26 mouse cellular contexts compared by ENCODE assay signal in the genomic region with DNA sequence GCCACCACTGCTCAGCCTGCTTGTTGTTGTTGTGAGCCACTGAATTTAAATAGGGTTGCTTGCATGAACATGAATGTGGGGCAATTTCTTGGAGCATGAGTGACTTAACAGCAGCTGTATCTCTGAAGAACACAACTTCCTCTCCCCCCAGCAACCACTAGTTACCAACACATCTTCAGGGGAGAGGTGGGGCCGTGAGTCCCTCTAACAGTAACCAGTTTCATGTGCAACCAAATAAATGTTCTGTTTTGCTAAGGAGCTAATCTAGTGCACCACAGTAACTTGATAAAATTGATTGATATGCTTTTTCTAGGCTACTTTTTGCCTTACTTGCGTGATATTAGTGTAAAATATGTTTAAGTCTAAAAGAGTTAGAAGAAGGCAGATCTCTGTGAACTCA. TPM values are rescaled to one million over a fixed set of nuclear protein-coding genes. Genes with fewer than 3 reads are reported as not detected.
A peak's percentile ranks its signal among the peaks of the same experiment; 100 is the strongest.
DNase-seq lines count a peak whose midpoint lies in the region; ATAC-seq and TF ChIP-seq lines count a peak whose summit lies in the region.
"Had no signal": no experiment of that assay in that cellular context is flagged by ENCODE, and none has a peak within 500 bp of the region (broad histone marks: within the 10 kb centered on the region; RNA-seq: fewer than 3 reads in every experiment).

No protein-coding gene starts in this region.

- no peaks in the 10 kb centered on the region for H3K9me3 ChIP-seq in G1E (replicated peaks)
- H3K9me3 ChIP-seq: embryonic facial prominence, embryonic 13.5 days; forebrain, embryonic 12.5 days; heart, embryonic 15.5 days; hindbrain, embryonic 13.5 days had no signal

- no peaks in the 10 kb centered on the region for H3K27me3 ChIP-seq in thymus, adult 2 months (ENCODE audit: control insufficient read depth, insufficient read depth, low read length)
- no peaks in the 10 kb centered on the region for H3K27me3 ChIP-seq in G1E (ENCODE audit: insufficient read depth, low read length)
- H3K27me3 ChIP-seq: CH12.LX; embryonic facial prominence, embryonic 13.5 days; forebrain, embryonic 12.5 days; heart, embryonic 15.5 days; hindbrain, embryonic 13.5 days had no signal

- peak; percentile 90 for ATAC-seq in G1E (ENCODE audit: extremely low read depth, insufficient number of reproducible peaks, low FRiP score, poor library complexity, severe bottlenecking)
- ATAC-seq in granulocyte monocyte progenitor cell, adult 5-6 weeks (replicated peaks; ENCODE audit: poor library complexity, severe bottlenecking), result peak; percentile 37; the same call in 1 of the 2 replicates
- ATAC-seq: activated CD4-positive, CD25-positive, alpha-beta regulatory T cell, adult 4 months; forebrain, embryonic 16.5 days; hindbrain, postnatal 0 days had no signal

- DNase-seq in thymus, adult 2 months, result no peak
- DNase-seq in thymus, postnatal 25 days, result no peak
- no peak for DNase-seq in G1E (ENCODE audit: low spot score)
- DNase-seq in c-Kit-positive CD71-positive TER-119-positive erythroid progenitor cells, embryonic 14.5 days (ENCODE audit: low spot score), result no peak
- DNase-seq in left cerebral cortex, adult 18-20 months (ENCODE audit: low spot score in 2 of 2), result no peak
- DNase-seq in T-cell, adult 2 months (ENCODE audit: low spot score), result no peak
- DNase-seq: adrenal gland, adult 2 months; adrenal gland, postnatal 25 days; cerebellum, adult 2 months; cerebellum, postnatal 14 days; gastrocnemius, postnatal 10 days; heart, adult 2 months; heart, postnatal 14 days had no signal

- no peak for TF ChIP-seq CTCF in thymus, adult 2 months (IDR thresholded peaks at IDR 0.05; ENCODE audit: borderline replicate concordance, control insufficient read depth, extremely low read depth, insufficient read depth, low read length, poor library complexity)
- TF ChIP-seq CTCF in G1E (IDR thresholded peaks at IDR 0.05; ENCODE audit: low read depth, low read length), result no peak

- no peaks in the 10 kb centered on the region for H3K4me1 ChIP-seq in thymus, adult 2 months (replicated peaks; ENCODE audit: control insufficient read depth, insufficient read depth, low read length)
- peaks cover 9% of the 10 kb centered on the region for H3K4me1 ChIP-seq in G1E (ENCODE audit: insufficient read depth, low read depth, low read length)
- H3K4me1 ChIP-seq: embryonic facial prominence, embryonic 13.5 days; forebrain, embryonic 12.5 days; heart, embryonic 15.5 days; hindbrain, embryonic 13.5 days had no signal

- WGBS in thymus, adult 2 months, result 78% methylated on average over 2 of the region's 2 CpGs

- H3K27ac ChIP-seq in thymus, adult 2 months (ENCODE audit: control insufficient read depth, insufficient read depth, low read length), result peak overlapping the region; percentile 68; the same call in 1 of the 2 replicates
- H3K27ac ChIP-seq: embryonic facial prominence, embryonic 13.5 days; forebrain, embryonic 12.5 days; heart, adult 2 months; heart, embryonic 15.5 days; hindbrain, embryonic 13.5 days; hindbrain, postnatal 0 days had no signal

- no peak for TF ChIP-seq POLR2A in thymus, adult 2 months (IDR thresholded peaks at IDR 0.05; ENCODE audit: control insufficient read depth, extremely low read depth, insufficient read depth, low read length, poor library complexity)

- no peaks in the 10 kb centered on the region; the same call in none of the 2 replicates for H3K36me3 ChIP-seq in thymus, adult 2 months (ENCODE audit: control insufficient read depth, insufficient read depth, low read length)
- peaks cover 52% of the 10 kb centered on the region for H3K36me3 ChIP-seq in G1E (replicated peaks)

- no peak overlapping the region for H3K4me3 ChIP-seq in thymus, adult 2 months (ENCODE audit: control insufficient read depth, insufficient read depth, low read length)
- no peak overlapping the region for H3K4me3 ChIP-seq in G1E (ENCODE audit: low read depth, low read length)
- H3K4me3 ChIP-seq: embryonic facial prominence, embryonic 13.5 days; forebrain, embryonic 12.5 days; heart, adult 2 months; heart, embryonic 15.5 days; hindbrain, embryonic 13.5 days had no signal

RNA-seq across cellular contexts. Expression of gene Gm20604, which starts 41.1 kb away (rescaled TPM):
- polyA plus RNA-seq in thymus, adult 2 months (2012; rRNA removed), result 3.6 and 4.2 TPM in 2 replicates
- 17.5 and 17.6 TPM in 2 replicates for total RNA-seq in G1E (2014; fragmentation: Nextera tagmentation)
- total RNA-seq in G1E (2017), result 13.9 TPM in 2 replicates
- polyA plus RNA-seq in G1E (2012), result 3.9 and 4.4 TPM in 2 replicates
- total RNA-seq in granulocyte monocyte progenitor cell, adult 5-6 weeks (2014; fragmentation: Nextera tagmentation), result 6.6 and 9.7 TPM in 2 replicates
- total RNA-seq in granulocyte monocyte progenitor cell, adult 5-6 weeks (2017), result 7.3 and 8.3 TPM in 2 replicates
- 10 to 100 TPM; 16.5 to 19.1 TPM for total RNA-seq in left cerebral cortex, adult 18-20 months (2021)

RNA-seq across cellular contexts. Expression of gene Ubr7, which starts 41.8 kb away (rescaled TPM):
- polyA plus RNA-seq in thymus, adult 2 months (2012; rRNA removed), result 28.7 and 29.0 TPM in 2 replicates
- 71.7 and 76.6 TPM in 2 replicates for total RNA-seq in G1E (2014; fragmentation: Nextera tagmentation)
- 149 and 165 TPM in 2 replicates for total RNA-seq in G1E (2017)
- polyA plus RNA-seq in G1E (2012), result 51.1 and 53.8 TPM in 2 replicates
- 35.6 and 43.9 TPM in 2 replicates for total RNA-seq in granulocyte monocyte progenitor cell, adult 5-6 weeks (2014; fragmentation: Nextera tagmentation)
- total RNA-seq in granulocyte monocyte progenitor cell, adult 5-6 weeks (2017), result 48.8 and 58.8 TPM in 2 replicates
- total RNA-seq in left cerebral cortex, adult 18-20 months (2021), result 10 to 100 TPM; 32.5 to 32.6 TPM

RNA-seq across cellular contexts. Expression of gene Gon7, which starts 41.9 kb away (rescaled TPM):
- polyA plus RNA-seq in thymus, adult 2 months (2012; rRNA removed), result 19.4 and 25.0 TPM in 2 replicates
- total RNA-seq in G1E (2014; fragmentation: Nextera tagmentation), result 35.2 and 41.2 TPM in 2 replicates
- total RNA-seq in G1E (2017), result 60.8 and 61.5 TPM in 2 replicates
- 19.4 and 22.7 TPM in 2 replicates for polyA plus RNA-seq in G1E (2012)
- 16.5 and 19.2 TPM in 2 replicates for total RNA-seq in granulocyte monocyte progenitor cell, adult 5-6 weeks (2014; fragmentation: Nextera tagmentation)
- total RNA-seq in granulocyte monocyte progenitor cell, adult 5-6 weeks (2017), result 12.9 and 22.2 TPM in 2 replicates
- total RNA-seq in left cerebral cortex, adult 18-20 months (2021), result 10 to 100 TPM; 13.8 to 21.4 TPM

RNA-seq across cellular contexts. Expression of gene Gm28051, which starts 42.0 kb away (rescaled TPM):
- polyA plus RNA-seq in thymus, adult 2 months (2012; rRNA removed), result not detected in 2 replicates
- total RNA-seq in G1E (2014; fragmentation: Nextera tagmentation) (not detected in 2 replicates), G1E (2017) (0.87 TPM in 1 of 2 replicates, not detected in the other)
- 6.0 and 9.1 TPM in 2 replicates for polyA plus RNA-seq in G1E (2012)
- not detected in 2 replicates for total RNA-seq in granulocyte monocyte progenitor cell, adult 5-6 weeks (2014; fragmentation: Nextera tagmentation)
- total RNA-seq in granulocyte monocyte progenitor cell, adult 5-6 weeks (2017), result not detected in 2 replicates
- not detected for total RNA-seq in left cerebral cortex, adult 18-20 months (2021)
- total RNA-seq: adrenal gland, adult 2 months; adrenal gland, postnatal 25 days; CH12.LX; gastrocnemius, postnatal 10 days; gastrocnemius, postnatal 4 days; heart, adult 2 months; heart, postnatal 14 days; hematopoietic stem cell, adult 5-6 weeks; hindbrain, postnatal 0 days had no signal
- polyA plus RNA-seq: activated CD4-positive, CD25-positive, alpha-beta regulatory T cell, adult 4 months; adrenal gland, adult 2 months; cerebellum, adult 2 months; embryonic facial prominence, embryonic 13.5 days; forebrain, embryonic 12.5 days; forebrain, embryonic 16.5 days; frontal cortex, adult 2 months; heart, adult 2 months; heart, embryonic 11.5 days; heart, embryonic 15.5 days; hindbrain, embryonic 13.5 days; hindbrain, postnatal 0 days had no signal

RNA-seq across cellular contexts. Expression of gene Tmem251, which starts 56.0 kb away (rescaled TPM):
- polyA plus RNA-seq in thymus, adult 2 months (2012; rRNA removed), result 4.2 and 4.4 TPM in 2 replicates
- total RNA-seq in G1E (2014; fragmentation: Nextera tagmentation) (5.1 and 8.8 TPM in 2 replicates), G1E (2017) (22.6 TPM in 2 replicates)
- polyA plus RNA-seq in G1E (2012), result 2.3 and 3.2 TPM in 2 replicates
- total RNA-seq in granulocyte monocyte progenitor cell, adult 5-6 weeks (2014; fragmentation: Nextera tagmentation), result 6.5 and 8.7 TPM in 2 replicates
- 8.0 and 9.3 TPM in 2 replicates for total RNA-seq in granulocyte monocyte progenitor cell, adult 5-6 weeks (2017)
- 1 to 10 TPM; 5.1 to 5.7 TPM for total RNA-seq in left cerebral cortex, adult 18-20 months (2021)
